Mouse (Mus musculus) liver, embryonic 11.5 days (tissue): ENCODE measurements around the gene Slc6a16. TPM values are rescaled to one million over a fixed set of nuclear protein-coding genes. Genes with fewer than 3 reads are reported as not detected.
A peak's percentile ranks its signal among the peaks of the same experiment; 100 is the strongest.

Experiments used
- ATAC-seq: fragments of 200-750 bp; cut with Nextera tagmentation; replicated peaks from 2 replicates; pipeline ENCODE4 v1.8.0; 2017; ENCODE audit warnings: moderate number of reproducible peaks, mild to moderate bottlenecking, moderate TSS enrichment, moderate library complexity; ENCODE audit not compliant: low FRiP score
- DNase-seq: peaks from one replicate; pipeline ENCODE4 v3.0.0-alpha.2; 2017; ENCODE audit warnings: low spot score
- H3K27ac ChIP-seq: fragments of 300-500 bp; sonication (generic); 2 replicates; pipeline ENCODE4 v1.5.1; 2014; ENCODE audit warnings: mild to moderate bottlenecking, low read depth, low read length, control low read depth
- H3K27me3 ChIP-seq: fragments of 300-500 bp; sonication (generic); replicated peaks from 2 replicates; pipeline ENCODE4 v1.6.1; 2014; ENCODE audit warnings: low read length, mixed read lengths; ENCODE audit not compliant: control insufficient read depth, insufficient read depth
- H3K36me3 ChIP-seq: fragments of 300-500 bp; sonication (generic); 2 replicates; pipeline ENCODE4 v1.6.1; 2014; ENCODE audit warnings: mild to moderate bottlenecking, low read length, moderate library complexity, mixed read lengths; ENCODE audit not compliant: control insufficient read depth, insufficient read depth
- H3K4me1 ChIP-seq: fragments of 300-500 bp; sonication (generic); replicated peaks from 2 replicates; pipeline ENCODE4 v1.6.1; 2014; ENCODE audit warnings: low read length, mixed read lengths; ENCODE audit not compliant: control insufficient read depth, insufficient read depth
- H3K4me2 ChIP-seq: fragments of 300-500 bp; sonication (generic); 2 replicates; pipeline ENCODE4 v1.6.1; 2014; ENCODE audit warnings: mild to moderate bottlenecking, control low read depth, moderate library complexity
- H3K4me3 ChIP-seq: fragments of 300-500 bp; sonication (generic); 2 replicates; pipeline ENCODE4 v1.5.1; 2014; ENCODE audit warnings: low read depth, low read length, control low read depth
- H3K9ac ChIP-seq: fragments of 300-500 bp; sonication (generic); 2 replicates; pipeline ENCODE4 v1.6.1; 2014; ENCODE audit warnings: low read depth, low read length, control low read depth
- H3K9me3 ChIP-seq: fragments of 300-500 bp; sonication (generic); 2 replicates; pipeline ENCODE4 v1.6.1; 2016; ENCODE audit warnings: low read length, inconsistent platforms, mixed read lengths; ENCODE audit not compliant: control insufficient read depth
- WGBS: fragments of 180-500 bp; shearing (Covaris S2); extraction: QIAGEN DNeasy Blood & Tissue Kit; methylation state at CpG from one replicate; pipeline ENCODE4 v1.1.7; 2014; 5-methylcytosine and 5-hydroxymethylcytosine counted together
- polyA plus RNA-seq: library from polyadenylated mRNA; unstranded; fragments of >200 nt; fragmentation: Nextera tagmentation; extraction: Ambion mirVana; gene quantifications from 2 replicates; pipeline ENCODE4 v1.2.1, GENCODE M21; 2014

Gene Slc6a16
- polyA plus RNA-seq, 1 experiment from 2014 or later = 0.19 TPM

DNA sequence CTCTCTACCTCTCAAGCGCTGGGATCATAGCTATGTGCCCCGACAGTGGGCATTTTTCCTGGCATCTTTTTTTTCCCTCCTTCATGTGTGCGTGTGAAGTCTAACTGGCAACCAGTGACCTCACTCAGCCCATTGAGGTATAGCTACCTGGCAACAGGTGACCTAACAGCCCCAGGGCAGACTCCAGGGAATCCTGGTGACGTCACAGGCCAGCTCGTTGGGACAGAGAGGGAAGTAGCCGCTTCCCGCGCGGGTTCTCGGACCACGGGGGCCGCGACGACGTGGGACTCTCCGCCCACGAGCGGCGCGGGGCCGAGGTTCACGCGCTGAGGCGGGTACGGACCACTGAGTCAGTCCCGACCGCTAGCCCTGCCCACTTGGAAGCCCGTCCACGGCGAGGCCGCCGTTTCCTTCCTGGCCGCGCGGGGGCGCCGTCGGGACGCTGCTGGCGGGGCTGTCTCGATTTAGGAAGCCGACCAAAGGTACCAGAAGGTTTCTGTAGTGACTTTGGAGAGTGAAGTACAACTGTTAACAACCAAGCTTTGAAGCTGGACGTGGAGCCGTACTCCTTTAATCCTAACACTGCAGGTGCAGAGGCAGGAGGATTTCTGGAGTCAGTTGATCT is 36.4 kb downstream of the Slc6a16 start, which contains the start of gene Slc6a21:
Gene Slc6a21 (plus strand): TSS at position 378 of the 625 bp plus-strand sequence.
- H3K36me3 ChIP-seq = no peaks in the 10 kb centered on the region
- H3K27me3 ChIP-seq = 0 out of 2 replicates have a peak, but pooled peaks cover 3% of the 10 kb centered on the region
- H3K9me3 ChIP-seq = no peaks in the 10 kb centered on the region
- no peaks in the 10 kb centered on the region for H3K4me1 ChIP-seq
- peak within 1 kb of the TSS; percentile 50 for H3K4me3 ChIP-seq
- H3K4me2 ChIP-seq = peak within 1 kb of the TSS; percentile 82
- 0 out of 2 replicates have a peak, but pooled peaks have one; percentile 18 for ATAC-seq
- H3K9ac ChIP-seq = 0 out of 2 replicates have a peak within 1 kb of the TSS, but pooled peaks have one; percentile 34
- 7% methylated on average over 44 of the region's 44 CpGs for WGBS
- DNase-seq = peak; percentile 74
- no peak within 1 kb of the TSS for H3K27ac ChIP-seq

DNA sequence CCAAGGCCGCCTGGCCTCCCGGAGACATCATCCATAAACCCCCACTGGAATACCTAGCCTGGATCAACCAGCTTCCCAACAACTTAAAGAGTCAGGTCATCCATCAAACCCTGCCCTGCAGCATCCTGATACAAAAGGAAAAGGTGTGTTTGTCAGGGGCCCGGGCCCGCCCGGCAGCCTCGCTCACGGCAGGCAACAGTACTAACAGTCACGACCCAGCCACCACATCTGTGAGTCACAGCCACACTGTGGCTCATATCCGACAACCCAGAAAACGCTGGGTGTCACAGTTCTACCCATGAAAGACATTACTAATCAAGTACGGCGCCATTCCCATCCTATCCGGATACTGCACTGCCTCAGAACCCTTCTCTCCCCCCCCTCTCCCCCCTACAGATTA is 45.6 kb downstream of the Slc6a16 start:
- Histone ChIP-seq H3K4me3 (no peak overlapping the region), H3K9ac (no peak overlapping the region)

DNA sequence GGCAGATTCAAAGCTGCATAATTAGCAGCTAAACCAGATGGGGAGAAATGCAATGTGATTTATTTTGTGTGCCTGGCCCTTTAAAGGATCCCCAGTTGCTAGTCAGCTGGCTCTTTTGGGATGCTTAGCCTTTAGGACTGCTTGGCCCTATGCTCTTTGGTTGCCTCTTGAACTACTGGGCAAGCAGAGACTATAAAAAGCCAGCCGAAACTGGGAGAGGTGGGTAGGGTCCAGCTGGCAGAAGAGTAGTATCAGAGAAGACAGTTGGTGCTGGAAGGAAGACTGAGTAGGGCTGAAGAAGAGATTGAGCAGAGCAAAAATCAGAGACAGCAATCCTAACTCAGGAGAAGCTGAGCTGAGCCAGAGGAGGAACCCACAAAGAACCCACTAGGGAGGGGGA is 55.7 kb downstream of the Slc6a16 start:
- H3K36me3 ChIP-seq = no peaks in the 10 kb centered on the region
- no peaks in the 10 kb centered on the region for H3K4me1 ChIP-seq
- 92% methylated on average over 1 of the region's 1 CpGs for WGBS
- no peak overlapping the region for H3K4me2 ChIP-seq
- H3K4me3 ChIP-seq = no peak overlapping the region
- no peaks in the 10 kb centered on the region for H3K9me3 ChIP-seq
- H3K27me3 ChIP-seq = no peaks in the 10 kb centered on the region
- H3K9ac ChIP-seq = no peak overlapping the region
- H3K27ac ChIP-seq = no peak overlapping the region
- DNase-seq = no peak
- no peak for ATAC-seq

More for the DNA sequence above, 45.6 kb downstream of the Slc6a16 start:
- Histone ChIP-seq H3K27ac (no peak overlapping the region), H3K4me2 (no peak overlapping the region), H3K27me3 (no peaks in the 10 kb centered on the region; the same call in 1 of the 2 replicates), H3K36me3 (no peaks in the 10 kb centered on the region), H3K9me3 (no peaks in the 10 kb centered on the region), H3K4me1 (no peaks in the 10 kb centered on the region)
- DNase-seq = no peak
- no peak for ATAC-seq
- 76% methylated on average over 13 of the region's 13 CpGs for WGBS

DNA sequence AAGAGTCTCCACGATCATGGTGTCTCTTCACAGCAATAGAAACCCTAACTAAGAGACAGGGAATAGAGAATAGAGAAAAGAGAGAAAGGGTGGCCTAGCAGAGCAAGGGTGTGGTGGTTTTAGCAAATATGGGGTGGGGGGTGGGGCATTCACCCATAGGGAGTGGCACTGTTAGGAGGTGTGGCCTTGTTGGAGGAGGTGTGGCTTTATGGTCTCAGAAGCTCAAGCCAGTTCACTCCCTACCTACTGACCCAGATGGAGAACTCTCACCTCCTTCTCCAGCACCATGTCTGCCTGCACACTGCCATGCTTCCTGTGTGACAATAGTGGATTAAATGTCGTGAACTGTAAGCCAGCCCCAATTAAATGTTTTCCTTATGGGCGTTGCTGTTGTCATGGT is 56.7 kb downstream of the Slc6a16 start:
- no peaks in the 10 kb centered on the region for H3K36me3 ChIP-seq
- no peak overlapping the region for H3K4me2 ChIP-seq
- H3K27me3 ChIP-seq = no peaks in the 10 kb centered on the region
- no peaks in the 10 kb centered on the region for H3K4me1 ChIP-seq
- WGBS = 66% methylated on average over 3 of the region's 3 CpGs
- H3K9ac ChIP-seq = no peak overlapping the region
- ATAC-seq (no peak), DNase-seq (no peak)
- H3K27ac ChIP-seq = no peak overlapping the region
- H3K9me3 ChIP-seq = no peaks in the 10 kb centered on the region
- H3K4me3 ChIP-seq = no peak overlapping the region

DNA sequence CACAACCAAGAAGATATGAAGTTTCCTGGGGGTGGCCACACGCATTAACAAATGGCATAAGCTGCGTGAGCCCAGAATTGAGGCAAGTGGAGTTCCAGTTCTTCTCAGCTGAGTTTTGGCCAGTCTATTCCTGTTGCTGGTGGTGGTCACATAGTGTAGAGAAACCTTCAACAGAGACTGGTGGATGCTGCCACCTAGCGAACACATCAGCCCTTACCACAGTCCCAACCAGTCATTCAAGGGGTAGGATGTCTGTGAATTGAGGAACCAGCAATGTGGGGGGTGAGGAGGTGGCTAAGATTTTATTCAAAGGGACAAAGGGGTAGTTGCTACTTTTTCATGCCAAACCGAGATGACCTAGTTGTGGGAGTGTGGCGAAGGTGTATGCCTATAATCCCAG is 58.9 kb downstream of the Slc6a16 start:
- H3K36me3 ChIP-seq = no peaks in the 10 kb centered on the region
- H3K4me2 ChIP-seq = no peak overlapping the region
- H3K4me3 ChIP-seq = no peak overlapping the region
- H3K27me3 ChIP-seq = no peaks in the 10 kb centered on the region; the same call in 1 of the 2 replicates
- H3K9me3 ChIP-seq = no peaks in the 10 kb centered on the region
- no peak overlapping the region for H3K27ac ChIP-seq
- ATAC-seq = 0 out of 2 replicates have a peak, but pooled peaks have one; percentile 57
- H3K9ac ChIP-seq = no peak overlapping the region
- no peaks in the 10 kb centered on the region for H3K4me1 ChIP-seq
- WGBS = 11% methylated on average over 5 of the region's 5 CpGs
- DNase-seq = no peak

DNA sequence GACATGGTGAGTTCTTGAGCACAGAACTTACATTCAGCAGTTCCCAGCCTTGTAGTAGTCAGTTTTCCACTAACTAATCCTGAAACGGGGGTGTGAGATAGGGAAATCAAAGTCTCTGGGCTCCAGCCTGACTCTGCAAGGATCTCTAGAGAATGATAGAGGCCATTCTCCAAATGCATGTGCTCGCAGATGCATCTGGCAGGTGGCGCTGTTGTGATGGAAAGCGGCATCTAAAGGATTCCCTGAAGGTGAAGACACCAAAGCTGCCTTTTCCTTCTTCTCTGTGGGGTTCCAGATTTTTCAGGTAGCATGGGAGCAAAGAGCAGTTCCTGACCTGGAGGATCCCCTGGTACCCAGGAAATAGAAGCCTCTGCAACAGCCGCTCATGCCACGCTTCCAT is 59.4 kb downstream of the Slc6a16 start:
- ATAC-seq (no peak), DNase-seq (no peak)
- Histone ChIP-seq H3K27me3 (no peaks in the 10 kb centered on the region; the same call in 1 of the 2 replicates), H3K9ac (no peak overlapping the region), H3K4me3 (no peak overlapping the region), H3K4me1 (no peaks in the 10 kb centered on the region), H3K9me3 (no peaks in the 10 kb centered on the region), H3K4me2 (no peak overlapping the region), H3K36me3 (no peaks in the 10 kb centered on the region), H3K27ac (no peak overlapping the region)
- whole genome bisulfite sequencing = 18% methylated on average over 6 of the region's 6 CpGs

DNA sequence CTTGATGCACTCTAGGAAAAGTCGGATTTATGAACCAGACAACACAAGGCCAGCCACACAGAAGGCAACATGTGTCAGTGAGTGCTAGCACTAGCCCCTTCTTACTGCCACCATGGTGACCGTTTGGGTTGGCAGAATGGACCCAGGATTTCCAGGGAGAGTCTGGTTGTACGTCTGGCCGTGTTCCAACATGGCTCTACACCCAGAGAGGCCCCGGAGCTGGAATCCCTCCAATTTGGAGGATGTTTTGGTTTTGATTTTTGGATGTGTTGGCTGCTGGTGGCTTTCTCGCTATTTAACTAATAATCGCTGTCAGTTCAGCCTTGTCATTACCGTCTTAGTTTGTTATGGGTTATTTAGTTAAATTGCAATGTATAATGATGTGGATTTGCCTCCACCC is 61.7 kb downstream of the Slc6a16 start:
- ATAC-seq = no peak
- H3K9me3 ChIP-seq = no peaks in the 10 kb centered on the region
- WGBS = 79% methylated on average over 8 of the region's 8 CpGs
- H3K9ac ChIP-seq = no peak overlapping the region
- no peak overlapping the region for H3K27ac ChIP-seq
- no peak for DNase-seq
- H3K4me3 ChIP-seq = no peak overlapping the region
- H3K4me2 ChIP-seq = no peak overlapping the region
- H3K27me3 ChIP-seq = no peaks in the 10 kb centered on the region; the same call in 1 of the 2 replicates
- no peaks in the 10 kb centered on the region for H3K4me1 ChIP-seq
- no peaks in the 10 kb centered on the region for H3K36me3 ChIP-seq

DNA sequence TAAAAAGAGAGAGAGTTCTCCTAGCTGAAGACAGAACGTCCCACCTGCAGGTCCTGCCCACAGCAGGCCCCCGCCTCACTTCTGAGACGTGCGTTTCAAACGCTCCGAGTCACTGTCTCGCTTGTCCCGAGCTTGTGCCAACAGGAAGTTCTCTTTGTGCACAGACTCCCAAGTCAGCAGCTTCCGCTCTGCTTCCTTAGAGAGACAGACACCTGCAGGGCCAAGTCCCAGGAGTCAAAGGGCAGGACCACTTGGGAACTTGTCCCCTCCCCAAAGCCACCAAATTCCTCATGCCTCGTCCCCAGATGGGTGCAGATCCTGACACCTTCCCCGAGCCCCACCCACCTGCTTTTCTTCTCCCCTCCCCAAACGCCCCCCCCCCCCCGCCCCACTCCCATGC is 64.0 kb downstream of the Slc6a16 start:
- H3K4me2 ChIP-seq = peak overlapping the region; percentile 42
- H3K9ac ChIP-seq = no peak overlapping the region
- no peak overlapping the region for H3K4me3 ChIP-seq
- 0 out of 2 replicates have a peak, but pooled peaks cover 2% of the 10 kb centered on the region for H3K4me1 ChIP-seq
- no peak for DNase-seq
- H3K36me3 ChIP-seq = no peaks in the 10 kb centered on the region
- H3K9me3 ChIP-seq = no peaks in the 10 kb centered on the region
- ATAC-seq = peak; percentile 21; the same call in 1 of the 2 replicates
- H3K27ac ChIP-seq = no peak overlapping the region
- no peaks in the 10 kb centered on the region; the same call in 1 of the 2 replicates for H3K27me3 ChIP-seq
- 14% methylated on average over 11 of the region's 13 CpGs for WGBS

DNA sequence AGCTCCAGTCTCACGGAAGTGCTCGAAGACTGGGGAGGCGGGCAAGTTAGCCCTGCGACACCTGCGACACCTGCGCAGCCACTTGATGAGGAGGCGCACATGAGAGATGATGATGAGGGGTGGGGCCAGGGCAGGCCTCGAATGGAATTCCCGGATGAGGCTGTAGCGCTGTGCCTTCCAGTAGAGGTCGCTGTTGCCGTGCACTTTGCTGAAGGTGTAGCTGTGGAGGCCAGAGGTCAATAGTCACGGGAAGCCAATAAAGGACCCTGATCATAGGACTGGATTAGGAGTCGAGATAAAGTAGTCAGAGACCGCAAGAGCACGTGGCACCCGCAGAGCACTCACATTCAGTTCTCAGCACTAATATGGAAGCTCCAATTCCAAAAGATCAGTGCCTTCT is 64.4 kb downstream of the Slc6a16 start:
- Histone ChIP-seq H3K4me1 (0 out of 2 replicates have a peak, but pooled peaks cover 2% of the 10 kb centered on the region), H3K4me3 (no peak overlapping the region), H3K4me2 (peak overlapping the region; percentile 42), H3K9me3 (no peaks in the 10 kb centered on the region), H3K9ac (no peak overlapping the region), H3K27me3 (no peaks in the 10 kb centered on the region; the same call in 1 of the 2 replicates), H3K27ac (no peak overlapping the region), H3K36me3 (no peaks in the 10 kb centered on the region)
- WGBS = 4% methylated on average over 17 of the region's 17 CpGs
- ATAC-seq = peak; percentile 69
- peak; percentile 73 for DNase-seq
